20 mouse cellular contexts compared by ENCODE assay signal in genomic region chr4:136511708-136512107, GRCm38 (mm10). TPM values are rescaled to one million over a fixed set of nuclear protein-coding genes. Genes with fewer than 3 reads are reported as not detected.
A peak's percentile ranks its signal among the peaks of the same experiment; 100 is the strongest.
DNase-seq lines count a peak whose midpoint lies in the region; ATAC-seq lines count a peak whose summit lies in the region.
"Had no signal": no experiment of that assay in that cellular context is flagged by ENCODE, and none has a peak within 500 bp of the region (broad histone marks: within the 10 kb centered on the region; RNA-seq: fewer than 3 reads in every experiment).

No protein-coding gene starts in this region.

- intact Hi-C loops in gastrocnemius, postnatal 14 days (cut with DNase I; ENCODE audit: low total_unique reads), result no loop called here
- intact Hi-C loops in left cerebral cortex, postnatal 25 days (cut with DNase I), result no loop called here

- peaks cover 22% of the 10 kb centered on the region for H3K4me1 ChIP-seq in kidney, embryonic 16.5 days (ENCODE audit: insufficient read depth, low read length)

- no peaks in the 10 kb centered on the region for H3K36me3 ChIP-seq in kidney, embryonic 16.5 days (ENCODE audit: insufficient read depth, low read length)
- H3K36me3 ChIP-seq: hindbrain, embryonic 12.5 days; neural tube, embryonic 13.5 days had no signal

- no peak overlapping the region for H3K9ac ChIP-seq in kidney, embryonic 16.5 days (replicated peaks; ENCODE audit: low read length)
- H3K9ac ChIP-seq: forebrain, postnatal 0 days; hindbrain, embryonic 12.5 days; liver, embryonic 14.5 days; neural tube, embryonic 13.5 days had no signal

- H3K27ac ChIP-seq in kidney, embryonic 16.5 days (ENCODE audit: low read length), result no peak overlapping the region
- H3K27ac ChIP-seq: hindbrain, embryonic 12.5 days; limb, embryonic 10.5 days; liver, embryonic 14.5 days; neural tube, embryonic 13.5 days had no signal

- ATAC-seq in kidney, embryonic 16.5 days (ENCODE audit: low FRiP score, low TSS enrichment), result no peak
- ATAC-seq: forebrain, postnatal 0 days; intestine, embryonic 16.5 days had no signal

- no peak overlapping the region for H3K4me3 ChIP-seq in kidney, embryonic 16.5 days (ENCODE audit: low read length)
- H3K4me3 ChIP-seq: erythroblast, embryonic 14.5 days; hindbrain, embryonic 12.5 days; limb, embryonic 10.5 days; neural tube, embryonic 13.5 days had no signal

- no peaks in the 10 kb centered on the region for H3K27me3 ChIP-seq in kidney, embryonic 16.5 days (ENCODE audit: insufficient read depth, low read length)
- H3K27me3 ChIP-seq: hindbrain, embryonic 12.5 days; neural tube, embryonic 13.5 days had no signal

- no peaks in the 10 kb centered on the region for H3K9me3 ChIP-seq in kidney, embryonic 16.5 days (ENCODE audit: low read length)
- H3K9me3 ChIP-seq: hindbrain, embryonic 12.5 days; limb, embryonic 10.5 days; neural tube, embryonic 13.5 days had no signal

- 44% methylated on average over 4 of the region's 4 CpGs for WGBS in kidney, embryonic 16.5 days

- DNase-seq in gastrocnemius, postnatal 14 days, result peak; percentile 9
- DNase-seq in gastrocnemius, postnatal 10 days, result no peak
- DNase-seq in kidney, postnatal 14 days, result peak; percentile 13
- peak; percentile 63 for DNase-seq in adipocyte (ENCODE audit: low spot score)
- DNase-seq in lung, postnatal 10 days, result peak; percentile 31
- no peak for DNase-seq in left cerebral cortex, postnatal 25 days (ENCODE audit: low spot score in 2 of 2)
- no peak for DNase-seq in B cell, adult 2 months
- DNase-seq: adrenal gland, adult 8-10 months; cerebellum, adult 9-11 months; embryo, embryonic 11 days; forebrain, postnatal 0 days; layer of hippocampus, postnatal 36 days; right cerebral cortex, postnatal 25 days had no signal

- H3K4me2 ChIP-seq in kidney, embryonic 16.5 days (replicated peaks; ENCODE audit: low read depth, low read length), result no peak overlapping the region
- H3K4me2 ChIP-seq: hindbrain, embryonic 12.5 days; neural tube, embryonic 13.5 days had no signal

RNA-seq across cellular contexts. Expression of gene Luzp1, which starts 42.1 kb away (rescaled TPM):
- 10 to 100 TPM; 17.4 to 20.6 TPM for total RNA-seq in gastrocnemius, postnatal 14 days (2021)
- 10 to 100 TPM; 17.8 to 22.8 TPM for total RNA-seq in gastrocnemius, postnatal 10 days (2021)
- 131 and 152 TPM in 2 replicates for polyA plus RNA-seq in kidney, embryonic 16.5 days (2015; fragmentation: Nextera tagmentation; extraction: Ambion mirVana)
- total RNA-seq in left cerebral cortex, postnatal 25 days (2021), result 10 to 100 TPM; 80.2 to 85.7 TPM

RNA-seq across cellular contexts. Expression of gene 6030445D17Rik, which starts 49.7 kb away (rescaled TPM):
- total RNA-seq in gastrocnemius, postnatal 14 days (2021), result under 1 TPM in 1 of 2 experiments, not detected in 1; 0.16 TPM
- total RNA-seq in gastrocnemius, postnatal 10 days (2021), result under 1 TPM; 0.25 to 0.26 TPM
- 0.35 and 0.46 TPM in 2 replicates for polyA plus RNA-seq in kidney, embryonic 16.5 days (2015; fragmentation: Nextera tagmentation; extraction: Ambion mirVana)
- total RNA-seq in left cerebral cortex, postnatal 25 days (2021), result under 1 TPM; 0.34 to 0.43 TPM
- polyA plus RNA-seq: erythroblast, embryonic 14.5 days had no signal

Comparison
In these comparisons a context has a peak if more than half of its experiments do, and no peak if none do; other contexts are left out.
1. DNase-seq: peak in gastrocnemius, postnatal 14 days (single experiment), kidney, postnatal 14 days (single experiment), adipocyte (single experiment) and lung, postnatal 10 days (single experiment); none in gastrocnemius, postnatal 10 days (single experiment), left cerebral cortex, postnatal 25 days (0 of 2) and B cell, adult 2 months (0 of 2).